Mouse (Mus musculus) hindbrain, embryonic 12.5 days (tissue): ENCODE data around the gene Pde4c. TPM values are rescaled to one million over a fixed set of nuclear protein-coding genes. Genes with fewer than 3 reads are reported as not detected.

ENCODE experiments used
- ATAC-seq: fragments of 200-750 bp; cut with Nextera tagmentation; 2 replicates; pipeline ENCODE4 v1.8.0; 2017; ENCODE audit warnings: moderate TSS enrichment; ENCODE audit not compliant: low FRiP score
- H3K27ac ChIP-seq: fragments of 300-500 bp; sonication (generic); 2 replicates; pipeline ENCODE4 v1.5.1; 2016; ENCODE audit warnings: mild to moderate bottlenecking
- H3K27me3 ChIP-seq: fragments of 300-500 bp; sonication (generic); 2 replicates; pipeline ENCODE4 v1.6.1; 2016; ENCODE audit warnings: mild to moderate bottlenecking
- H3K36me3 ChIP-seq: fragments of 300-500 bp; sonication (generic); 2 replicates; pipeline ENCODE4 v1.6.1; 2016; ENCODE audit warnings: mild to moderate bottlenecking
- H3K4me1 ChIP-seq: fragments of 300-500 bp; sonication (generic); 2 replicates; pipeline ENCODE4 v1.6.1; 2016
- H3K4me2 ChIP-seq: fragments of 300-500 bp; sonication (generic); replicated peaks from 2 replicates; pipeline ENCODE4 v1.6.1; 2016; ENCODE audit warnings: mild to moderate bottlenecking
- H3K4me3 ChIP-seq: fragments of 300-500 bp; sonication (generic); 2 replicates; pipeline ENCODE4 v1.5.1; 2016; ENCODE audit warnings: mild to moderate bottlenecking
- H3K9ac ChIP-seq: fragments of 300-500 bp; sonication (generic); 2 replicates; pipeline ENCODE4 v1.6.1; 2016; ENCODE audit warnings: mild to moderate bottlenecking, moderate library complexity
- H3K9me3 ChIP-seq: fragments of 300-500 bp; sonication (generic); replicated peaks from 2 replicates; pipeline ENCODE4 v1.6.1; 2016; ENCODE audit warnings: mild to moderate bottlenecking
- WGBS: fragments of 180-500 bp; shearing (Covaris S2); methylation state at CpG from one replicate; pipeline ENCODE4 v1.1.7; 2016; 5-methylcytosine and 5-hydroxymethylcytosine counted together
- polyA plus RNA-seq: library from polyadenylated mRNA; unstranded; fragments of >200 nt; fragmentation: Nextera tagmentation; extraction: Ambion mirVana; gene quantifications from 2 replicates; pipeline ENCODE4 v1.2.1, GENCODE M21; 2016

Gene Pde4c
- polyA plus RNA-seq, 1 experiment from 2014 or later: 0.26 TPM

- Histone ChIP-seq H3K9ac (no peak overlapping the region), H3K9me3 (no peaks in the 10 kb centered on the region), H3K4me1 (peaks cover 5% of the 10 kb centered on the region), H3K27ac (no peak overlapping the region), H3K27me3 (peaks cover 69% of the 10 kb centered on the region), H3K4me3 (no peak overlapping the region), H3K36me3 (no peaks in the 10 kb centered on the region), H3K4me2 (no peak overlapping the region)
- no peak for ATAC-seq
- WGBS: 84% methylated on average over 4 of the region's 4 CpGs
Observed at GRCm38 (mm10) chr8:70730956-70731355, 7.4 kb downstream of the Pde4c start.

GRCm38 (mm10) chr8:70737705-70738104 lies 14.2 kb downstream of the Pde4c start:
- Histone ChIP-seq H3K36me3 (no peaks in the 10 kb centered on the region), H3K27ac (no peak overlapping the region), H3K9ac (no peak overlapping the region), H3K4me1 (no peaks in the 10 kb centered on the region), H3K4me2 (no peak overlapping the region), H3K9me3 (no peaks in the 10 kb centered on the region), H3K4me3 (no peak overlapping the region), H3K27me3 (peaks cover 33% of the 10 kb centered on the region)
- WGBS: 80% methylated on average over 5 of the region's 5 CpGs
- ATAC-seq: no peak

GRCm38 (mm10) chr8:70738211-70738610 lies 14.7 kb downstream of the Pde4c start:
- Histone ChIP-seq H3K36me3 (no peaks in the 10 kb centered on the region), H3K27ac (no peak overlapping the region), H3K4me1 (peaks cover 4% of the 10 kb centered on the region; the same call in 1 of the 2 replicates), H3K4me3 (no peak overlapping the region), H3K9me3 (no peaks in the 10 kb centered on the region), H3K27me3 (peaks cover 33% of the 10 kb centered on the region), H3K9ac (no peak overlapping the region), H3K4me2 (no peak overlapping the region)
- ATAC-seq: no peak
- WGBS: 57% methylated on average over 3 of the region's 3 CpGs

- H3K4me2 ChIP-seq: no peak overlapping the region
- H3K9me3 ChIP-seq: no peaks in the 10 kb centered on the region
- no peak for ATAC-seq
- peaks cover 67% of the 10 kb centered on the region for H3K27me3 ChIP-seq
- H3K4me3 ChIP-seq: no peak overlapping the region
- H3K4me1 ChIP-seq: peaks cover 16% of the 10 kb centered on the region
- H3K9ac ChIP-seq: no peak overlapping the region
- 58% methylated on average over 5 of the region's 5 CpGs for WGBS
- no peak overlapping the region for H3K27ac ChIP-seq
- H3K36me3 ChIP-seq: no peaks in the 10 kb centered on the region
Observed at GRCm38 (mm10) chr8:70741661-70742060, 18.1 kb downstream of the Pde4c start.

- no peaks in the 10 kb centered on the region for H3K9me3 ChIP-seq
- H3K4me3 ChIP-seq: no peak overlapping the region
- H3K27ac ChIP-seq: no peak overlapping the region
- H3K9ac ChIP-seq: no peak overlapping the region
- H3K36me3 ChIP-seq: no peaks in the 10 kb centered on the region
- ATAC-seq: no peak
- WGBS: 72% methylated on average over 11 of the region's 11 CpGs
- peaks cover 69% of the 10 kb centered on the region for H3K27me3 ChIP-seq
- H3K4me1 ChIP-seq: peaks cover 18% of the 10 kb centered on the region
- no peak overlapping the region for H3K4me2 ChIP-seq
Observed at GRCm38 (mm10) chr8:70742176-70742575, 18.7 kb downstream of the Pde4c start.

DNA sequence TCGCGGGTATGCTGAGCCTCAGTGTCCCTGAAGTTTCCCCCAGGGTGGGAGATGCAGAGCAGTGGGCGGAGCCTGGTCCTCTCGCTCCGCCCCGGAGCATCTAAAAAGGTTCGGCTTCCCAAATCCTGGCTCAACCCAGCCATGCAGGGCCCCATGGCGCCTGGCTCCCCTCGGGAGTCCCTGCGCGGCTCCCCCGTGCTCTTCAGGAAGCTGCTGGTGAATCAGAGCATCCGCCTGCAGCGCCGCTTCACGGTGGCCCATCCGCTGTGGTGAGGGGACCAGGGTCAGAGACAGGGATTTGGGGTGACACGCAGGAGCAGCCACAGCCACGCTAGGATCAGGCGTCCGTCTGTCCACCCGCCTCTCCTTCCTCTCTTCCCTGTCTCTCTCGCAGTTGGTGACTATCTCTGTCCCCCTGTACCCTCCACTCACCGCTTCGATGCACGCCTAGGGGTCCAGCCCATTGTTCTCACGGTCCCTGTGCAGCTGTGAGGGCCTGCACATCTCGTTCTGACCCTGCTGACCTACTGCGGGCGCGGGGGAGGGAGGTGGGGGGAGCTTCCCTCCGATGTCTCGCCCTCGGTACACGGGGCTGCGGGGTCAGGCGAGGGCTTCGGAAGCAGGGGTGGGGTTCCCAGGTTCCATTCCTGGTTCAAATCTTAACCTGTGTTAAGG lies 19.6 kb downstream of the Pde4c start:
- Histone ChIP-seq H3K4me2 (peak overlapping the region; percentile 52), H3K9ac (peak overlapping the region; percentile 37), H3K4me3 (peak overlapping the region; percentile 29), H3K27me3 (peaks cover 78% of the 10 kb centered on the region), H3K9me3 (no peaks in the 10 kb centered on the region), H3K36me3 (no peaks in the 10 kb centered on the region), H3K27ac (no peak overlapping the region), H3K4me1 (peaks cover 19% of the 10 kb centered on the region)
- WGBS: 3% methylated on average over 38 of the region's 38 CpGs
- 0 out of 2 replicates have a peak, but pooled peaks have one; percentile 34 for ATAC-seq

DNA sequence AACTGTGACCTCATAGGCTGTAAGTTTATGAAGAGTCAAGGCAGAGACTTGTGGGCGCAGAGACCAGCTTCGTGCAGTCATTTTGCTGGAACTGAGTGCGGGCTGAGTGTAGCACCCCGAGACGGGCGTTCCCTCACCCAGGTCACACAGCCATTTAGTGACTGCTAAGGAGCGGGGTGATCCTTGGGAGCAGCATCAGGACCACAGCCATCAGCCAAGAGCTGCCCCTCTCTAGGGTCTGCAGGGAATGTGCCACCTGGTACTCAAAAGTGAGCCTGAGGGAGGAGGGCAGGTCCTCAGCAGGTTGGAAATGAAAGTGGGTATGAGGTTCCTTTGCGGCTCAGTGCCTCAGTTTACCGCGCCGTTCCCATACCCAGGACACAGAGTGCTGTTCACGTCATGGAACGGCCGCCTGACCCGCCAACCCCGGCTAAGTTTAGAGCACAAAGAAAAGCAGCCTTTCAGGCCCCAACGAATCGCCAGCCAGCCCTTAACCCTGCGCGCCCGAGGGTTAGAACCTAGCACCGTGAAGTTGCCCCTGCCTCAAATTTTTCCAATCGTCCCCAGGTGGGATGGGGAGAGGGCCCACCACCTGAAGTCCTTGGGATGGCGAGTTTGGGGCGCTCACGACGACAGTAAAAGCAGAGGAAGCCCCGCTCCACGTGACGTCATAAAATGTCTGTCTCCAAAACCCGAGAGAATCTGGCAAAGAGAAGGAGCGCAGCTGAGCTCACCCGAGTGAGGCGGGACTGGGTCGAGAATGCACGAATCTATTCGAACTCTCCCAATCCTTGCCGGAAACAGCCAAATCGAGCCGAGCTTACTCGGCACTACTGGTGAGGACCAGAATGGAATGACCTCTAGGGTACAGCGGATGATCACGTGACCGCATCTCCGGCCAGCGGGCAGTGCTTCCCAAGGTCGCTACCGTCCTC lies 20.4 kb downstream of the Pde4c start:
- 4% methylated on average over 48 of the region's 48 CpGs for WGBS
- Histone ChIP-seq H3K9ac (peak overlapping the region; percentile 27; the same call in 1 of the 2 replicates), H3K27me3 (peaks cover 82% of the 10 kb centered on the region), H3K4me1 (peaks cover 19% of the 10 kb centered on the region), H3K36me3 (no peaks in the 10 kb centered on the region), H3K9me3 (no peaks in the 10 kb centered on the region), H3K27ac (no peak overlapping the region), H3K4me2 (peak overlapping the region; percentile 52), H3K4me3 (peak overlapping the region; percentile 29)
- 0 out of 2 replicates have a peak, but pooled peaks have one; percentile 17 for ATAC-seq

DNA sequence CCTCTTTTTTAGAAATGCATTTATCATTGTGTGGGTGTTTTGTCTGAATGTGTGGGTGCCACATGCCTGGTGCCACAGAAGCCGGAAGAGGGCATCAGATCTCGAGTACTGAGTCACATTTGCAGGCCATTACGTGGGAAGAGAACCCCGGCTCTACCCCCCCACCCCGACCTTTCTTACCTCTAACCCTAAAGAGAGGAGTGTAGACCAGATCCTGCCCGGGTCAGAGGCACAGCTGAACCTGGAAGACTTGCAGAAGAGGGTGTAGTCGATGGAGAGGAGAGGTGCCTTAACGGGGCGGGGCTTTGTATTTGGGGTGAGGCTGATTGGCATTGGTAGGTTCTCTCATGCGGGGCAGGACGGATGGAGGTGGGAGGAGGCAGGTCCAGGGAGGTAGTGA lies 21.3 kb downstream of the Pde4c start:
- Histone ChIP-seq H3K9me3 (no peaks in the 10 kb centered on the region), H3K4me1 (peaks cover 19% of the 10 kb centered on the region), H3K36me3 (no peaks in the 10 kb centered on the region), H3K4me2 (no peak overlapping the region; the same call in 1 of the 2 replicates), H3K27me3 (peaks cover 84% of the 10 kb centered on the region), H3K4me3 (no peak overlapping the region), H3K27ac (no peak overlapping the region), H3K9ac (no peak overlapping the region)
- no peak for ATAC-seq
- WGBS: 54% methylated on average over 11 of the region's 11 CpGs

DNA sequence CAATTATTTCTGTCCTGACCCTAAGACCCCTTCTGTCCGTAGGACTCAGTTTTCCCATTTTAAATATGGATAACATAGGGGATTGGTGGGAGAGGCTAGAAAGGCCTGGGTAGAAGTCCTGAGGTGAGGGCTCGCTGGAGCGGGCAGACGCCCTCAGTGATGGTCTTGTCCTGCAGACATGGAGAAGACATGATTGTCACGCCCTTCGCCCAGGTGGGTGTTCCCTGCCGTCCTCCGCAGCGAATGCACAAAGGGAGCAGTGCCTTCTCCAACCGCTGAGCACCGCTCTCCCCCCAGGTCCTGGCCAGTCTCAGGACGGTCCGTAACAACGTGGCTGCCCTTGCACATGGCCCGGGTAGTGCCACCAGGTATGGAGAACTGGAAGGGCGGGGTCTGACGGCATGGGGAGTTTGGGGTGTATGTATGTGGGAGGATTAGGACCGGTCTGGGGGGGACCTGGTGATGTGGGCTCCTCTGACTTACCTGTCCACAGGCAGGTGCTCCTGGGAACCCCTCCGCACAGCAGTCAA lies 22.2 kb downstream of the Pde4c start:
- no peak overlapping the region for H3K4me2 ChIP-seq
- ATAC-seq: no peak
- no peaks in the 10 kb centered on the region for H3K9me3 ChIP-seq
- no peak overlapping the region for H3K27ac ChIP-seq
- no peak overlapping the region for H3K4me3 ChIP-seq
- no peak overlapping the region for H3K9ac ChIP-seq
- H3K27me3 ChIP-seq: peaks cover 82% of the 10 kb centered on the region
- H3K4me1 ChIP-seq: peaks cover 19% of the 10 kb centered on the region
- H3K36me3 ChIP-seq: no peaks in the 10 kb centered on the region
- WGBS: 53% methylated on average over 19 of the region's 19 CpGs

- 72% methylated on average over 9 of the region's 9 CpGs for WGBS
- ATAC-seq: no peak
- Histone ChIP-seq H3K4me1 (peaks cover 19% of the 10 kb centered on the region), H3K36me3 (no peaks in the 10 kb centered on the region), H3K9me3 (no peaks in the 10 kb centered on the region), H3K4me3 (no peak overlapping the region), H3K27ac (no peak overlapping the region), H3K9ac (no peak overlapping the region), H3K27me3 (peaks cover 75% of the 10 kb centered on the region), H3K4me2 (no peak overlapping the region)
Observed at GRCm38 (mm10) chr8:70746676-70747075, 23.2 kb downstream of the Pde4c start.

GRCm38 (mm10) chr8:70747211-70747890 lies 23.8 kb downstream of the Pde4c start:
- 84% methylated on average over 18 of the region's 18 CpGs for WGBS
- no peak overlapping the region for H3K9ac ChIP-seq

More at GRCm38 (mm10) chr8:70747211-70747890, 23.8 kb downstream of the Pde4c start:
- H3K36me3 ChIP-seq: no peaks in the 10 kb centered on the region
- peaks cover 68% of the 10 kb centered on the region for H3K27me3 ChIP-seq
- no peak overlapping the region for H3K4me2 ChIP-seq
- peaks cover 19% of the 10 kb centered on the region for H3K4me1 ChIP-seq
- H3K4me3 ChIP-seq: no peak overlapping the region
- H3K9me3 ChIP-seq: no peaks in the 10 kb centered on the region
- ATAC-seq: no peak
- H3K27ac ChIP-seq: no peak overlapping the region
